In the genomic region with DNA sequence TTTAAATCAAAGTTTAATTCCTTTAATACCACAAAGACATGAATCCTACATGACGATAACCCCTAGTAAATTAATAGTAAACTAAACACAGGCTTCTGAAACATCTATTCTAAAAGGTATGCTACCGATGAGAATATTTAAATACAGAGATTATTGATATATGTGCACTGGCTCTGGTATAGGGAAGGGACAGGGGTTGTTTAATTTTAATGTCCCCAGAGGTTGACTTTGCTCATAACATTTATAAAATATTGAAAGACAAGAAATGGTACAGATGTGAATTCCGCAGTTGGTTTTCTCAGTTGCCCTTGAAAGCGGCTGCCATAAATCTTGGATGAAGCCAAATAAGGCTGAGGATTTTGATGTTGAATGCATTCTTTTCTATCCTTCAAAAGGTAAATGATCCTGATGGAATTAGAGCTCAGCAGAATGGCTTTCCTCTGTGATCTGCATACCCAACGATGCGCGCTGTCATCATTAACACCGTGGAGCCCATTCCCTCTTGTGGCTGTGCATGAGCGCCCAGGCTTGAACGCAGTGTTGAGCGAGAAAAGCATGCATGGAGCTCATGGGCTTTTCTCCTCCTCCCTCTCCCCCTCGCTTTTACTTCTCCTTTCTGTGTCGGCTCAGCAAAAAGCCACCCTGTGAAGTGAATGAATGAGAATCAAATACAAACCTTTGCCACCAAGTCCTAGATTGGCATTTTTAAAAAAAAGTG, we compare ENCODE assay signal across 11 mouse cellular contexts.
A peak's percentile ranks its signal among the peaks of the same experiment; 100 is the strongest.
DNase-seq lines count a peak whose midpoint lies in the region; ATAC-seq lines count a peak whose summit lies in the region.
"Had no signal": no experiment of that assay in that cellular context is flagged by ENCODE, and none has a peak within 500 bp of the region (broad histone marks: within the 10 kb centered on the region; RNA-seq: fewer than 3 reads in every experiment).

No protein-coding gene starts in this region.

- peak; percentile 8 for DNase-seq in right cerebral cortex, postnatal 4 days
- DNase-seq in right cerebral cortex, adult 2 months (ENCODE audit: low spot score in 2 of 2), result no peak
- DNase-seq in layer of hippocampus, adult 11-12 months (ENCODE audit: low spot score), result no peak
- DNase-seq in liver, embryonic 11.5 days (ENCODE audit: low spot score), result no peak
- DNase-seq in urinary bladder, postnatal 25 days (ENCODE audit: low spot score), result no peak
- DNase-seq: heart, adult 2 months; thymus, postnatal 25 days had no signal

- peak overlapping the region; percentile 30 for H3K4me2 ChIP-seq in midbrain, embryonic 13.5 days (replicated peaks)
- H3K4me2 ChIP-seq in liver, embryonic 11.5 days, result no peak overlapping the region
- H3K4me2 ChIP-seq: limb, embryonic 13.5 days; lung, embryonic 15.5 days had no signal

- WGBS in midbrain, embryonic 13.5 days, result 31% methylated on average over 13 of the region's 13 CpGs
- 82% methylated on average over 13 of the region's 13 CpGs for WGBS in liver, embryonic 11.5 days

- no peaks in the 10 kb centered on the region for H3K36me3 ChIP-seq in midbrain, embryonic 13.5 days
- no peaks in the 10 kb centered on the region for H3K36me3 ChIP-seq in liver, embryonic 11.5 days (ENCODE audit: control insufficient read depth, insufficient read depth, low read length)
- H3K36me3 ChIP-seq: limb, embryonic 13.5 days; lung, embryonic 15.5 days had no signal

- peaks cover 12% of the 10 kb centered on the region for H3K4me1 ChIP-seq in midbrain, embryonic 13.5 days (replicated peaks)
- no peaks in the 10 kb centered on the region for H3K4me1 ChIP-seq in liver, embryonic 11.5 days (replicated peaks; ENCODE audit: control insufficient read depth, insufficient read depth, low read length)
- H3K4me1 ChIP-seq: lung, embryonic 15.5 days had no signal

- ATAC-seq in hematopoietic stem cell, adult 5-6 weeks (replicated peaks in 1 of 2; ENCODE audit: insufficient read depth in 1 of 2, low FRiP score in 2 of 2, low TSS enrichment in 1 of 2, low read depth in 1 of 2, poor library complexity in 2 of 2, severe bottlenecking in 2 of 2), result peak; percentile 78 to 94
- peak; percentile 91 for ATAC-seq in midbrain, embryonic 13.5 days
- ATAC-seq in liver, embryonic 11.5 days (replicated peaks; ENCODE audit: low FRiP score), result no peak

- H3K27me3 ChIP-seq in midbrain, embryonic 13.5 days, result no peaks in the 10 kb centered on the region
- H3K27me3 ChIP-seq in liver, embryonic 11.5 days (replicated peaks; ENCODE audit: control insufficient read depth, insufficient read depth, low read length), result no peaks in the 10 kb centered on the region
- H3K27me3 ChIP-seq: limb, embryonic 13.5 days; lung, embryonic 15.5 days had no signal

- peak overlapping the region; percentile 8; the same call in 1 of the 2 replicates for H3K27ac ChIP-seq in midbrain, embryonic 13.5 days
- H3K27ac ChIP-seq in liver, embryonic 11.5 days (ENCODE audit: low read depth, low read length), result no peak overlapping the region
- H3K27ac ChIP-seq: heart, adult 2 months; limb, embryonic 13.5 days; lung, embryonic 15.5 days had no signal

- no peaks in the 10 kb centered on the region for H3K9me3 ChIP-seq in midbrain, embryonic 13.5 days
- H3K9me3 ChIP-seq in liver, embryonic 11.5 days (ENCODE audit: control insufficient read depth, low read length), result no peaks in the 10 kb centered on the region
- H3K9me3 ChIP-seq: limb, embryonic 13.5 days; lung, embryonic 15.5 days had no signal

- H3K9ac ChIP-seq in midbrain, embryonic 13.5 days (replicated peaks), result 0 out of 2 replicates have a peak overlapping the region, but pooled peaks have one; percentile 16
- no peak overlapping the region for H3K9ac ChIP-seq in liver, embryonic 11.5 days (ENCODE audit: low read depth, low read length)
- H3K9ac ChIP-seq: limb, embryonic 13.5 days; lung, embryonic 15.5 days had no signal

- no peak overlapping the region for H3K4me3 ChIP-seq in midbrain, embryonic 13.5 days (replicated peaks)
- no peak overlapping the region for H3K4me3 ChIP-seq in liver, embryonic 11.5 days (ENCODE audit: low read depth, low read length)
- H3K4me3 ChIP-seq: heart, adult 2 months; limb, embryonic 13.5 days; lung, embryonic 15.5 days had no signal
